Mouse (Mus musculus) E14TG2a.4 (cell line): ENCODE measurements around the gene Rab44.

Experiments used
- H3K27me3 ChIP-seq: 2 replicates; pipeline ENCODE4 v1.6.1; 2014; ENCODE audit warnings: low read length, control low read depth; ENCODE audit not compliant: insufficient read depth
- H3K36me3 ChIP-seq: 2 replicates; pipeline ENCODE4 v1.6.1; 2014; ENCODE audit warnings: low read length, control low read depth; ENCODE audit not compliant: insufficient read depth
- H3K4me1 ChIP-seq: replicated peaks from 2 replicates; pipeline ENCODE4 v1.6.1; 2014; ENCODE audit warnings: low read depth, low read length, control low read depth
- H3K4me3 ChIP-seq: replicated peaks from 2 replicates; pipeline ENCODE4 v1.5.1; 2014; ENCODE audit warnings: mild to moderate bottlenecking, low read length
- H3K9me3 ChIP-seq: 2 replicates; pipeline ENCODE4 v1.6.1; 2014; ENCODE audit warnings: low read length, control low read depth
- CTCF ChIP-seq: conservative IDR thresholded peaks from 2 replicates; pipeline ENCODE4 v1.5.1; 2014; ENCODE audit warnings: low read length
- NANOG ChIP-seq: IDR thresholded peaks from 2 replicates; pipeline ENCODE4 v1.6.1; 2014; ENCODE audit warnings: borderline replicate concordance, low read length, mixed read lengths
- POU5F1 ChIP-seq: IDR thresholded peaks from 2 replicates; pipeline ENCODE4 v1.6.1; 2014; ENCODE audit warnings: low read length, borderline replicate concordance

Rab44 gene

DNA sequence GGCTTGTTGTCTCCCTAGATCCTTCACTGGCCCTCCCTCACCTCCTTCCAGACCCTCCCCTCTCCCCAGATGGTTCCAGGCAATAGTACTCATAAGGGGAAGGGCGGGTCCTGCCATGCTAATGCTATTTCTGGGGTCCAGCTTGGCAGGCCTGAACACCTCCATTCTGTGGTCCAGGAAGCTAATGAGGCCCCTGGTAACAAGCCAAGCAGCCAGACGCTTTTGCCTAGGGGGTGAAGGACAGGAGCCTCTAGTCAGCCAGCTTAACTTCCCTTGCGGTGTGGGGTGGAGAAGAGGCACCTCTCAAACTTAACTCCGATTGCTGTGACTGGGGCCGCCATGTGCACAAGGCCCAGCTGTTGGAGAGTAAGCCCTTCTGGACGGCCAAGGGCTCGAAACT is 35.8 kb downstream of the Rab44 start:
- Histone ChIP-seq H3K4me3 (no peak overlapping the region), H3K27me3 (no peaks in the 10 kb centered on the region), H3K9me3 (no peaks in the 10 kb centered on the region), H3K4me1 (peaks cover 69% of the 10 kb centered on the region), H3K36me3 (0 out of 2 replicates have a peak, but pooled peaks cover 5% of the 10 kb centered on the region)
- TF ChIP-seq NANOG = no peak
- no peak for TF ChIP-seq CTCF
- no peak for TF ChIP-seq POU5F1

DNA sequence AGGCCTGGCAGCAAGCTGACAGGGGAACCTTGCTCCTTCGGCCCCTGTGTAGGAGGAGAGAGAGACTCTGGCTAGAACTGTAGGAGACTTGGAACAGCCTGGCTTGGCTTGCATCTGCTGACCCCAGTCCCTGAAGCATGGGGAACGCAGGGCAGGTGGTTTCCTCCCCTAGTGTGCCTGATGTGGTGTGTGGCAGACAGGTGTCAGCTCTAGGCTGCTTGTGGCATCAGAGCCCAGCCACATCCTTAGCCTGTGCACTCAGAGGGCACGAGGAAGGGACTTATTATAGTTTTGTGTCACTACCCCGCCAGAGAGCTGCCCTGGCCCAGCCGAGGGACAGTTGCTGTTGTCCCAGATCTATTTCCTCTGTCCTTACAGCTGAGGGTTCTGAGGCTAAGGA is 38.6 kb downstream of the Rab44 start:
- Histone ChIP-seq H3K4me3 (no peak overlapping the region), H3K27me3 (no peaks in the 10 kb centered on the region), H3K9me3 (no peaks in the 10 kb centered on the region), H3K36me3 (peaks cover 12% of the 10 kb centered on the region), H3K4me1 (peaks cover 70% of the 10 kb centered on the region)
- no peak for TF ChIP-seq CTCF
- no peak for TF ChIP-seq NANOG
- TF ChIP-seq POU5F1 = no peak

DNA sequence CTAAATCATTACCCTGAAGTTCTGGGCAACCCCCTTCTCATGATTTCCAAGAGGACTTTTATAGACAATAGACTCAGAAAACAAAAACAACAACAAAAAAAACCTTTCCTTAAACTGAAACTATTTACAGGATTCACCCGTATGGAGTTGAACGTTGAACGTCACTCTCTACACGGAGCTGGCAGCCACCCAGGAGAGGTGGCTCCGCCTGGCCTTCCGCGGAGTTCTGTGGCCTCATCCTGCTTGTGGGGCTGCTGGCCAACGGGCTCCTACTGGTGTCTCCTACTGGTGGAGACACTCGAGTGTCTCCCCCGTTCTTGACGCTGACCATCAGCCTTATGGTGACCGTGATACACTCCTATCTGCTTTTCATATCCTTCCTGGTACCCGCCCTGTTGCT is 40.3 kb downstream of the Rab44 start:
- Histone ChIP-seq H3K4me3 (peak overlapping the region; percentile 60), H3K27me3 (no peaks in the 10 kb centered on the region), H3K36me3 (peaks cover 23% of the 10 kb centered on the region), H3K9me3 (no peaks in the 10 kb centered on the region), H3K4me1 (peaks cover 70% of the 10 kb centered on the region)
- TF ChIP-seq NANOG = no peak
- no peak for TF ChIP-seq CTCF
- no peak for TF ChIP-seq POU5F1

DNA sequence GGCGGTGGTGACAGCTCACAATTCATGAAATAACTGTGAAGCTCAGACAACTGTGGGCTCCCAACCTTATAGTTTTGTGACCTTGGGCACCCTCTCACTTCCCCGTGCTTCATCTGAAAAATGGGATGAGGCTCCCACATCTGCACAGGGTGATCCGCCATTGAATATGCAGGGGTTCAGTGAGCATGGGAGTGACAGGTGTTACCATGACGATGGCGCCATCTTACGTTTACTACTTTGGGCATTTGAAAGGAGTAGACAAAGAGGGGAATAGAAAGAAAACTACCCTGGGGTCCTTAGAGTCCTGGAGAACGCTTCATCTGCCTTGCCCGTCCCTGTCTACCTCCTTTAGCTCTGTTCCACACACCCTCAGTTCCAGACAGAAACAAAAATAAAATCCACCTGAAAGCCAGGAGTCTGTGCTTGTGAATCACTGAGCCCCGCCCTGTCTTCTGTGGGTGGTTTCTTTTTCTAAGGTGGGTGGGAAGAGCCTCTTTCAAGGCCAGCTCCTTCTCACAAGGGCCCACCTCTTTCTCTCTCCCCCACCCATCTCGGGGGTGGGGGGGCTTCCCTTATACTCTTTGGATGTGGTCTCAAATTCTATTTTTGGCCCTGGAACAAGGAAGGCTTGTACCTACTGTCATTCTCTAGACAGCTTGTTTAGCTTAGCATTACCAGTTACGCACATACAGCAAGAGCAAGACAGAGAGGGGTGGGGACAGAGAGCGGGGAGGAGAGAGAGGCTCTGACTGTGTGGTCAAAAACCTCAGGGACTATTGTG is 41.6 kb downstream of the Rab44 start:
- TF ChIP-seq POU5F1 (no peak), CTCF (no peak), NANOG (no peak)
- H3K36me3 ChIP-seq = peaks cover 24% of the 10 kb centered on the region
- peaks cover 74% of the 10 kb centered on the region for H3K4me1 ChIP-seq
- no peaks in the 10 kb centered on the region for H3K27me3 ChIP-seq
- peak overlapping the region; percentile 60 for H3K4me3 ChIP-seq
- H3K9me3 ChIP-seq = no peaks in the 10 kb centered on the region

DNA sequence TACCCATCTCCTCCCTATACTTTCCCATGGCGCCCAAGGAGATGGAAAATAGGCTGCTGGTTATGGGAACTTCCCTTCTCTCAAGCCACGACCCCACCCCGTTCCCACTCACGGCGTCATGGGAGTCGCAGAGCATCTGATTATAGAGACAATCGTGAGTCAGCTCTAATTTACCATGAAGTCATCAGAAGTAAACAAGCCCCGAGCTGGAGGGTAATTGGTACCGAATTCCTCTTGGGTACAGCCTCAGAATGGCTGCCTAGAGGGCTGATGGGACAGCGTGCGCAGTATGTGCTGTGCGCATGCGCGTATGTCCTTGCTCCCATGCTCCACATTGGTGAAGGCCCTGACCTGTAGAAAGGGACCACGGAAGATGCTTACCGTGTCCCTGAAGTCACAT is 42.5 kb downstream of the Rab44 start:
- TF ChIP-seq CTCF (no peak), NANOG (no peak), POU5F1 (no peak)
- H3K4me1 ChIP-seq = peaks cover 77% of the 10 kb centered on the region
- H3K4me3 ChIP-seq = peak overlapping the region; percentile 60
- H3K27me3 ChIP-seq = no peaks in the 10 kb centered on the region
- H3K36me3 ChIP-seq = peaks cover 32% of the 10 kb centered on the region
- H3K9me3 ChIP-seq = peaks cover 8% of the 10 kb centered on the region

DNA sequence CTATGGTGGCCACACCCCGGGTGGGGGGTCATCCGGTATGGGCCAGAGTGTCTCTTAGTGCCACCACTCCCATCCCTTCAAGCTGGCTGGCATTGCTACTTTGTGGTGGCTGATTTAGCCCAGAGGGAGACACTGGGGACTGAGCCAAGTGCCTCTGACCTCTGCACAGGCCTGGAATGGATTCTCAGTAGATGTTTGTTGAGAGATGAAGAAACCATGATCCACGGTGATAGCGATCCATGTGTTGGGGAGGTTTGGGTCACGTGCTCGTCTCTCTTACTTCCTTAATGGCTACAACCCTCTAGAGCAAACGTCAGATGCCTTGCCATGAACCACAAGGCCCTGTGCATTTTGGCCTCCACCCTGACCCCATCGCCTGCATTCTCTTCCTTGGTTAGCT is 42.9 kb downstream of the Rab44 start:
- H3K27me3 ChIP-seq = no peaks in the 10 kb centered on the region
- peaks cover 13% of the 10 kb centered on the region for H3K9me3 ChIP-seq
- H3K4me3 ChIP-seq = peak overlapping the region; percentile 60
- H3K36me3 ChIP-seq = peaks cover 36% of the 10 kb centered on the region
- peaks cover 77% of the 10 kb centered on the region for H3K4me1 ChIP-seq
- TF ChIP-seq NANOG (no peak), CTCF (no peak), POU5F1 (no peak)

DNA sequence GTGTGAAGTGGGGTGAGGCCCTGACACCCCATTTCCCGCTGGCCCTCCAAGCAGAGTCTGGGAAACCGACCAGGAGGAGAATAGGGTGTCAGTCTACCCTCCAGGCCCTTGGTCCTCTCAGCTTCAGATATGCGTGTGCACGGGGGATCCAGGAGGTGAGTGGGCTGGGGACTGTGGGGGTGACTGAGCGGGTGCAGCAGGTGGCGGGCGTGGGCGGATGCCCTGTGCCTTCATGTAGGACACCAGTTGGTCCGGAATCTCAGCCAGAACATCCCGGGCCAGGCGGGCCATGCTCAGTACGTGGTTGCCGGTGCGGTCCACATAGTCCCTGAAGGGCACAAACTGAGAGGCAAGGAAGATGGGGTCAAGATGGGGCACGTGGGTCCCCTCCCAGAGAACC is 45.0 kb downstream of the Rab44 start:
- no peaks in the 10 kb centered on the region for H3K27me3 ChIP-seq
- no peak for TF ChIP-seq POU5F1
- TF ChIP-seq CTCF = no peak
- TF ChIP-seq NANOG = no peak
- peaks cover 84% of the 10 kb centered on the region for H3K4me1 ChIP-seq

DNA sequence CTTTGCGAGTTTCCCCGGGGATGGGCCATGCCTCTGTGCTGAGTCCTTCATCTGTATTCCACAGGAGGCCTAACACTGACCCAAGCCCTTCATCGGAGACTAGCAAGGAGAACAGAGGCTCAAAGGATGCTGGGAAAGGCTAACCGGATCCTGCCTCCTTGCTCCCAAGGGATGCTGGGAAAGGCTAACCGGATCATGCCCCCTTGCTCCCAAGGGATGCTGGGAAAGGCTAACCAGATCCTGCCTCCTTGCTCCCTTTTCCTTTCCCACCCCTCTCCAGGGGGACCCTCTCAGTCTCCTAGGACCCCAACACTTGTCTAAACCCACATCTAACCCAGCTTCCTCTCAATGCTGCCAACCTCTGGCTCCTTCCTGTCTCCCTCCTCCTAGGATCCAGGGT is 45.4 kb downstream of the Rab44 start:
- H3K27me3 ChIP-seq = no peaks in the 10 kb centered on the region
- no peak for TF ChIP-seq CTCF
- TF ChIP-seq NANOG = no peak
- no peak for TF ChIP-seq POU5F1
- H3K36me3 ChIP-seq = peaks cover 54% of the 10 kb centered on the region
- H3K4me1 ChIP-seq = peaks cover 84% of the 10 kb centered on the region
- H3K4me3 ChIP-seq = peak overlapping the region; percentile 77
- H3K9me3 ChIP-seq = peaks cover 19% of the 10 kb centered on the region

More for the DNA sequence above, 45.0 kb downstream of the Rab44 start:
- Histone ChIP-seq H3K4me3 (peak overlapping the region; percentile 77), H3K36me3 (peaks cover 50% of the 10 kb centered on the region), H3K9me3 (peaks cover 19% of the 10 kb centered on the region)

DNA sequence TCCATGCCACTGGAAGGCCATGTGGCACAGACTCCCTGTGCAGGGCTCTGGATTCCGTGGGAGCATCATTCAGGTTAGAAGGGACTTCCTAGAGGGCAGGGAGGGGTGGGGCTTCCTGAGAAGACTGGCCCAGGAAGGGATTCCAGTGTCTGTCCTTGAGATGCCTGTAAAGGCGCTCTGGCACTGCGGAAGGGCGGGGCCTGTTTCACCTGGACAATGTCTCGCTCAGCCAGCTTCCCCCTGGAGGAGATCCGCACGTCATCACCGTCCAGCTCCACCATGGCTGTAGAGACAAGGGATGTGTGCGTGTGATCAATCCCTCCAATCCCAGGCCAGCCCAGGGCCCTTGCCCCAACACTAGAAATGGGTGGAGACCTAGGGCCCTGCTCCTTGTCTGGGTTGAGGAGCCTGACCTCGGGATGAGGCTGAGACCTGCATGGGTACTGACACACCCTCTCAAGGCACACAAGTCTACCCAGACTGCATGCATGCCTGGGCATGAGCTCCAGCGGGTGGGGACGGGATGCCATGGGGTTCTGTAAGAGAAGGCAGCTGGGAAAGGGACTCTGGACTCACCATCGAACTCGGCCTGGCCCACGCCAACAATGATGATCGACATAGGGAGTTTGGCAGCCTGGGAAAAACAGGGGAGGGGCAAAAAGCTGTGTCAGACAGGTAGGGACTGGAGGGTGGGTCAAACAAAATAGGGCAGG is 46.0 kb downstream of the Rab44 start:
- Histone ChIP-seq H3K4me1 (peaks cover 84% of the 10 kb centered on the region), H3K9me3 (peaks cover 19% of the 10 kb centered on the region), H3K27me3 (no peaks in the 10 kb centered on the region), H3K36me3 (peaks cover 58% of the 10 kb centered on the region), H3K4me3 (peak overlapping the region; percentile 77)
- TF ChIP-seq POU5F1 = no peak
- TF ChIP-seq NANOG = no peak
- TF ChIP-seq CTCF = no peak
